Mouse (Mus musculus): Measurements from ENCODE around the gene Pi4kb. TPM values are rescaled to one million over a fixed set of nuclear protein-coding genes. Genes with fewer than 3 reads are reported as not detected.

Pi4kb gene
- total and polyA plus RNA-seq, 2 experiments from 2014 or later: 24.3 to 55.0 TPM

- no peak overlapping the region for H3K27ac ChIP-seq (ENCODE audit: low read depth, low read length)
- WGBS: 46% methylated on average over 10 of the region's 10 CpGs
- no peak for ATAC-seq (ENCODE audit: low FRiP score)
- H3K27me3 ChIP-seq (ENCODE audit: insufficient read depth, low read length): no peaks in the 10 kb centered on the region
- H3K4me1 ChIP-seq (ENCODE audit: insufficient read depth, low read length): no peaks in the 10 kb centered on the region
- DNase-seq (ENCODE audit: low spot score): peak; percentile 10
- H3K9ac ChIP-seq (replicated peaks; ENCODE audit: low read length, poor library complexity, severe bottlenecking): no peak overlapping the region
- TF ChIP-seq CTCF (IDR thresholded peaks at IDR 0.05): no peak
- H3K4me3 ChIP-seq (ENCODE audit: low read depth, low read length): no peak overlapping the region
- no peak overlapping the region for H3K4me2 ChIP-seq (ENCODE audit: low read depth, low read length, poor library complexity, severe bottlenecking)
- H3K9me3 ChIP-seq (ENCODE audit: low read length): no peaks in the 10 kb centered on the region
- peaks cover 22% of the 10 kb centered on the region for H3K36me3 ChIP-seq (ENCODE audit: insufficient read depth, low read length)
These were observed 80.1 kb downstream of the Pi4kb start for GRCm38 (mm10) chr3:95054481-95055260.

GRCm38 (mm10) chr3:95056275-95056674 lies 81.7 kb downstream of the Pi4kb start:
- no peak for DNase-seq (ENCODE audit: low spot score)
- no peaks in the 10 kb centered on the region for H3K27me3 ChIP-seq (ENCODE audit: insufficient read depth, low read length)
- H3K9ac ChIP-seq (replicated peaks; ENCODE audit: low read length, poor library complexity, severe bottlenecking): no peak overlapping the region
- no peaks in the 10 kb centered on the region for H3K9me3 ChIP-seq (ENCODE audit: low read length)
- H3K4me1 ChIP-seq (ENCODE audit: insufficient read depth, low read length): no peaks in the 10 kb centered on the region
- TF ChIP-seq CTCF (IDR thresholded peaks at IDR 0.05): no peak
- no peak overlapping the region for H3K4me3 ChIP-seq (ENCODE audit: low read depth, low read length)
- H3K27ac ChIP-seq (ENCODE audit: low read depth, low read length): no peak overlapping the region
- peaks cover 33% of the 10 kb centered on the region for H3K36me3 ChIP-seq (ENCODE audit: insufficient read depth, low read length)
- ATAC-seq (ENCODE audit: low FRiP score): no peak
- H3K4me2 ChIP-seq (ENCODE audit: low read depth, low read length, poor library complexity, severe bottlenecking): no peak overlapping the region
- 93% methylated on average over 7 of the region's 7 CpGs for WGBS

Small RNA genes lying within 50 kb of the gene (microRNA-seq; reads per million reads assigned to microRNA genes)
- gene Mir7013 (ENCODE audit: borderline number of aligned reads): 1.0 reads per million

Other genes with a start within 250 kb of the Pi4kb start
- 11.6 and 13.6 TPM in 2 replicates for gene Cgn, start 188.2 kb upstream of the Pi4kb start, total RNA-seq (2014; rRNA removed)
- gene Cgn, start 188.2 kb upstream of the Pi4kb start, polyA plus RNA-seq (2015; fragmentation: Nextera tagmentation; extraction: Ambion mirVana): 11.4 and 12.4 TPM in 2 replicates
- 42.5 and 59.9 TPM in 2 replicates for gene Pogz, start 137.2 kb upstream of the Pi4kb start, total RNA-seq (2014; rRNA removed)
- 17.2 and 17.5 TPM in 2 replicates for gene Pogz, start 137.2 kb upstream of the Pi4kb start, polyA plus RNA-seq (2015; fragmentation: Nextera tagmentation; extraction: Ambion mirVana)
- 270 and 309 TPM in 2 replicates for gene Psmb4, start 87.8 kb upstream of the Pi4kb start, total RNA-seq (2014; rRNA removed)
- gene Psmb4, start 87.8 kb upstream of the Pi4kb start, polyA plus RNA-seq (2015; fragmentation: Nextera tagmentation; extraction: Ambion mirVana): 358 and 362 TPM in 2 replicates
- gene Selenbp1, start 41.7 kb upstream of the Pi4kb start, total RNA-seq (2014; rRNA removed): 17.7 and 19.8 TPM in 2 replicates
- gene Selenbp1, start 41.7 kb upstream of the Pi4kb start, polyA plus RNA-seq (2015; fragmentation: Nextera tagmentation; extraction: Ambion mirVana): 11.7 and 13.7 TPM in 2 replicates
- gene Rfx5, start 20.7 kb upstream of the Pi4kb start, total RNA-seq (2014; rRNA removed): 17.5 and 25.1 TPM in 2 replicates
- gene Rfx5, start 20.7 kb upstream of the Pi4kb start, polyA plus RNA-seq (2015; fragmentation: Nextera tagmentation; extraction: Ambion mirVana): 6.0 and 6.9 TPM in 2 replicates
- gene Zfp687, start 40.7 kb downstream of the Pi4kb start, total RNA-seq (2014; rRNA removed): 25.7 and 30.0 TPM in 2 replicates
- 13.3 and 15.6 TPM in 2 replicates for gene Zfp687, start 40.7 kb downstream of the Pi4kb start, polyA plus RNA-seq (2015; fragmentation: Nextera tagmentation; extraction: Ambion mirVana)
- 179 and 200 TPM in 2 replicates for gene Psmd4, start 67.9 kb downstream of the Pi4kb start, total RNA-seq (2014; rRNA removed)
- gene Psmd4, start 67.9 kb downstream of the Pi4kb start, polyA plus RNA-seq (2015; fragmentation: Nextera tagmentation; extraction: Ambion mirVana): 262 and 267 TPM in 2 replicates
- 20.1 and 21.6 TPM in 2 replicates for gene Pip5k1a, start 132.2 kb downstream of the Pi4kb start, total RNA-seq (2014; rRNA removed)
- gene Pip5k1a, start 132.2 kb downstream of the Pi4kb start, polyA plus RNA-seq (2015; fragmentation: Nextera tagmentation; extraction: Ambion mirVana): 12.9 and 13.3 TPM in 2 replicates
- gene Vps72, start 136.3 kb downstream of the Pi4kb start, total RNA-seq (2014; rRNA removed): 69.6 and 84.7 TPM in 2 replicates
- 131 and 136 TPM in 2 replicates for gene Vps72, start 136.3 kb downstream of the Pi4kb start, polyA plus RNA-seq (2015; fragmentation: Nextera tagmentation; extraction: Ambion mirVana)
- gene Tmod4, start 149.7 kb downstream of the Pi4kb start, total RNA-seq (2014; rRNA removed): not detected in 2 replicates
- 0.41 and 0.49 TPM in 2 replicates for gene Tmod4, start 149.7 kb downstream of the Pi4kb start, polyA plus RNA-seq (2015; fragmentation: Nextera tagmentation; extraction: Ambion mirVana)
- gene Scnm1, start 159.3 kb downstream of the Pi4kb start, total RNA-seq (2014; rRNA removed): 47.6 and 60.4 TPM in 2 replicates
- gene Scnm1, start 159.3 kb downstream of the Pi4kb start, polyA plus RNA-seq (2015; fragmentation: Nextera tagmentation; extraction: Ambion mirVana): 69.6 and 82.7 TPM in 2 replicates
- gene Lysmd1, start 159.4 kb downstream of the Pi4kb start, total RNA-seq (2014; rRNA removed): 35.3 and 42.2 TPM in 2 replicates
- 50.9 and 51.9 TPM in 2 replicates for gene Lysmd1, start 159.4 kb downstream of the Pi4kb start, polyA plus RNA-seq (2015; fragmentation: Nextera tagmentation; extraction: Ambion mirVana)
- gene Tnfaip8l2, start 167.6 kb downstream of the Pi4kb start, total RNA-seq (2014; rRNA removed): 0.93 and 1.2 TPM in 2 replicates
- 2.2 and 2.8 TPM in 2 replicates for gene Tnfaip8l2, start 167.6 kb downstream of the Pi4kb start, polyA plus RNA-seq (2015; fragmentation: Nextera tagmentation; extraction: Ambion mirVana)
- 126 and 148 TPM in 2 replicates for gene Sema6c, start 185.7 kb downstream of the Pi4kb start, total RNA-seq (2014; rRNA removed)
- 17.1 and 18.4 TPM in 2 replicates for gene Sema6c, start 185.7 kb downstream of the Pi4kb start, polyA plus RNA-seq (2015; fragmentation: Nextera tagmentation; extraction: Ambion mirVana)
- gene Gabpb2, start 243.2 kb downstream of the Pi4kb start, total RNA-seq (2014; rRNA removed): 6.5 and 7.6 TPM in 2 replicates
- gene Gabpb2, start 243.2 kb downstream of the Pi4kb start, polyA plus RNA-seq (2015; fragmentation: Nextera tagmentation; extraction: Ambion mirVana): 1.5 and 1.6 TPM in 2 replicates